Comparison of ENCODE assay signal across 18 mouse cellular contexts in genomic region chr11:21974005-21974531, GRCm38 (mm10). TPM values are rescaled to one million over a fixed set of nuclear protein-coding genes. Genes with fewer than 3 reads are reported as not detected.
DNase-seq lines count a peak whose midpoint lies in the region; ATAC-seq and TF ChIP-seq lines count a peak whose summit lies in the region.
"Had no signal": no experiment of that assay in that cellular context is flagged by ENCODE, and none has a peak within 500 bp of the region (broad histone marks: within the 10 kb centered on the region; RNA-seq: fewer than 3 reads in every experiment).

No protein-coding gene starts in this region.

- no peaks in the 10 kb centered on the region for H3K27me3 ChIP-seq in liver, adult 2 months (ENCODE audit: control insufficient read depth, insufficient read depth, low read length)
- H3K27me3 ChIP-seq in E14TG2a.4 (ENCODE audit: insufficient read depth, low read length) = 0 out of 2 replicates have a peak, but pooled peaks cover 2% of the 10 kb centered on the region
- no peaks in the 10 kb centered on the region for H3K27me3 ChIP-seq in limb, embryonic 10.5 days (ENCODE audit: low read depth, poor library complexity, severe bottlenecking)
- H3K27me3 ChIP-seq: limb, embryonic 13.5 days; stomach, embryonic 15.5 days had no signal

- peak; percentile 37 to 77; a peak in 3 of 4 replicates for ATAC-seq in hematopoietic stem cell, adult 5-6 weeks (replicated peaks in 1 of 2; ENCODE audit: insufficient read depth in 1 of 2, low FRiP score in 2 of 2, low TSS enrichment in 1 of 2, low read depth in 1 of 2, poor library complexity in 2 of 2, severe bottlenecking in 2 of 2)
- no peak for ATAC-seq in megakaryocyte-erythroid progenitor cell, adult 5-6 weeks (replicated peaks; ENCODE audit: low FRiP score, low TSS enrichment, poor library complexity, severe bottlenecking)
- ATAC-seq: intestine, embryonic 16.5 days had no signal

- no peaks in the 10 kb centered on the region for H3K4me1 ChIP-seq in liver, adult 2 months (ENCODE audit: control insufficient read depth, insufficient read depth, low read length)
- H3K4me1 ChIP-seq in E14TG2a.4 (replicated peaks; ENCODE audit: low read depth, low read length) = no peaks in the 10 kb centered on the region
- no peaks in the 10 kb centered on the region for H3K4me1 ChIP-seq in limb, embryonic 10.5 days
- H3K4me1 ChIP-seq: limb, embryonic 13.5 days; stomach, embryonic 15.5 days had no signal

- no peak overlapping the region for H3K9ac ChIP-seq in liver, adult 2 months (ENCODE audit: low read depth, low read length)
- H3K9ac ChIP-seq: limb, embryonic 13.5 days; stomach, embryonic 15.5 days had no signal

- H3K9me3 ChIP-seq in E14TG2a.4 (ENCODE audit: low read length) = no peaks in the 10 kb centered on the region
- H3K9me3 ChIP-seq in limb, embryonic 10.5 days (replicated peaks) = no peaks in the 10 kb centered on the region
- H3K9me3 ChIP-seq: forebrain, embryonic 10.5 days; limb, embryonic 13.5 days; stomach, embryonic 15.5 days had no signal

- H3K36me3 ChIP-seq in liver, adult 2 months (ENCODE audit: control insufficient read depth, insufficient read depth, low read length) = no peaks in the 10 kb centered on the region
- no peaks in the 10 kb centered on the region for H3K36me3 ChIP-seq in E14TG2a.4 (ENCODE audit: insufficient read depth, low read length)
- H3K36me3 ChIP-seq in limb, embryonic 10.5 days = no peaks in the 10 kb centered on the region
- H3K36me3 ChIP-seq: forebrain, embryonic 10.5 days; limb, embryonic 13.5 days; stomach, embryonic 15.5 days had no signal

- no peak for TF ChIP-seq POLR2A in liver, adult 2 months (IDR thresholded peaks at IDR 0.05; ENCODE audit: extremely low read depth, insufficient read depth, low read length)

- 72% methylated on average over 5 of the region's 5 CpGs for WGBS in liver, adult 2 months
- WGBS in limb, embryonic 10.5 days = 80% methylated on average over 5 of the region's 5 CpGs

- DNase-seq in embryo, embryonic 10.5 days (ENCODE audit: low spot score) = peak; percentile 23
- DNase-seq in embryo, embryonic 11 days = no peak
- DNase-seq in liver, adult 2 months (ENCODE audit: extremely low read depth, low read depth, low spot score) = peak; percentile 28
- no peak for DNase-seq in liver
- DNase-seq in limb, embryonic 10.5 days (ENCODE audit: low spot score) = no peak
- DNase-seq: cerebellum, postnatal 25 days; gastrocnemius, postnatal 14 days; right cerebral cortex, adult 18-20 months had no signal

- no peaks in the 10 kb centered on the region for H3K79me2 ChIP-seq in liver, adult 2 months (ENCODE audit: control insufficient read depth, insufficient read depth, low read length)

- no peak overlapping the region for H3K27ac ChIP-seq in liver, adult 2 months (replicated peaks; ENCODE audit: insufficient read depth, low read depth, low read length)
- no peak overlapping the region for H3K27ac ChIP-seq in limb, embryonic 10.5 days
- H3K27ac ChIP-seq: forebrain, embryonic 10.5 days; limb, embryonic 13.5 days; stomach, embryonic 15.5 days had no signal

- no peak overlapping the region for H3K4me3 ChIP-seq in liver, adult 2 months (ENCODE audit: insufficient read depth, low read depth, low read length)
- H3K4me3 ChIP-seq in E14TG2a.4 (replicated peaks; ENCODE audit: low read length) = no peak overlapping the region
- no peak overlapping the region for H3K4me3 ChIP-seq in limb, embryonic 10.5 days
- H3K4me3 ChIP-seq: forebrain, embryonic 10.5 days; limb, embryonic 13.5 days; stomach, embryonic 15.5 days had no signal

- TF ChIP-seq CTCF in liver, adult 2 months (IDR thresholded peaks at IDR 0.05; ENCODE audit: low read depth, low read length) = peak; percentile 56
- TF ChIP-seq CTCF in E14TG2a.4 (conservative IDR thresholded peaks at IDR 0.05; ENCODE audit: low read length) = 0 out of 2 replicates have a peak, but pooled peaks have one; percentile 20

RNA-seq across cellular contexts. Expression of gene Otx1, which starts 28.6 kb away (rescaled TPM):
- not detected in 2 replicates for total RNA-seq in liver, adult 2 months (2014; rRNA removed)
- polyA plus RNA-seq in liver, adult 2 months (2012; rRNA removed) = not detected in 2 replicates
- total RNA-seq in hematopoietic stem cell, adult 5-6 weeks (2017) = not detected in 2 replicates
- total RNA-seq in megakaryocyte-erythroid progenitor cell, adult 5-6 weeks (2014; fragmentation: Nextera tagmentation) = not detected in 2 replicates
- not detected in 2 replicates for total RNA-seq in megakaryocyte-erythroid progenitor cell, adult 5-6 weeks (2017)
- 0.14 and 0.15 TPM in 2 replicates for polyA plus RNA-seq in limb, embryonic 10.5 days (2016; fragmentation: Nextera tagmentation; extraction: Ambion mirVana)
- total RNA-seq: gastrocnemius, postnatal 14 days; heart, postnatal 10 days; megakaryocyte, adult 5-6 weeks had no signal
- polyA plus RNA-seq: intestine, embryonic 16.5 days; neural tube, embryonic 11.5 days had no signal

Comparison
In these comparisons a context has a peak if more than half of its experiments do, and no peak if none do; other contexts are left out.
1. DNase-seq: peak in embryo, embryonic 10.5 days (single experiment) and liver, adult 2 months (single experiment); none in embryo, embryonic 11 days (single experiment), liver (single experiment) and limb, embryonic 10.5 days (single experiment).